Mouse (Mus musculus): Measurements from ENCODE around the gene Pxn. TPM values are rescaled to one million over a fixed set of nuclear protein-coding genes. Genes with fewer than 3 reads are reported as not detected.
A peak's percentile ranks its signal among the peaks of the same experiment; 100 is the strongest.

Gene Pxn
- polyA plus RNA-seq, 1 experiment, result 120 TPM

DNA sequence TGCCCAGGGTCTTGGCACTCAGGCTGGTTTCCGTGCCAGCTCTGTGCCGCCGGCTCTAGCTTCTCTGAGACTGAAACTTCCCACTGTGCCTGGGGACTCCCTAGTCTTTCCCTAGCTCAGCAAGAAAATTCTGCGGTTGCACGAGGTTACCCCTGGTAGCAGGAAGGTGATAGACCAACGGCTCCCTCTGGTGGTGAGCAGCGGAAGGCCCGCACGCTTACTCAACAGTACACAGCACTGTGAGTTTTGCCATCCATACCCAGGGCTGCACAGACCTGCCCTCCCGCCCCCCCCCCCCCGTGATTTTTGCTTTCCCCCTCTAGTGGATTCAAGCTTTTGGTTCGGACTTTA lies 32.2 kb downstream of the Pxn start:
- no peak overlapping the region for H3ac ChIP-seq (ENCODE audit: control insufficient read depth, insufficient read length)
- H3K4me2 ChIP-seq (ENCODE audit: low read depth), result peak overlapping the region; percentile 59
- H3K4me3 ChIP-seq, result no peak overlapping the region
- no peaks in the 10 kb centered on the region for H3K27me3 ChIP-seq (ENCODE audit: control insufficient read depth, insufficient read depth, insufficient read length)
- no peaks in the 10 kb centered on the region for H3K36me3 ChIP-seq (ENCODE audit: control insufficient read depth, insufficient read depth)
- H3K79me2 ChIP-seq (ENCODE audit: control insufficient read depth, insufficient read depth), result peaks cover 56% of the 10 kb centered on the region
- no peak for TF ChIP-seq MAX (IDR thresholded peaks at IDR 0.05; ENCODE audit: low read depth)
- TF ChIP-seq TCF12 (IDR thresholded peaks at IDR 0.05; ENCODE audit: insufficient read depth, poor library complexity, severe bottlenecking), result no peak
- no peak for TF ChIP-seq POLR2A (IDR thresholded peaks at IDR 0.05; ENCODE audit: insufficient read length, low read depth)
- TF ChIP-seq MYOG (IDR thresholded peaks at IDR 0.05; ENCODE audit: control insufficient read depth in 1 of 3, insufficient read depth in 1 of 3, insufficient read length in 2 of 3, low read depth in 2 of 3), result no peak
- no peak for TF ChIP-seq E2F4 (IDR thresholded peaks at IDR 0.05; ENCODE audit: insufficient read depth)
- no peak for TF ChIP-seq MYOD1 (IDR thresholded peaks at IDR 0.05; ENCODE audit: control insufficient read depth in 1 of 3, insufficient read length in 2 of 3, low read depth in 2 of 3)
- no peak for TF ChIP-seq SRF (IDR thresholded peaks at IDR 0.05; ENCODE audit: control insufficient read depth, insufficient read length, low read depth)

DNA sequence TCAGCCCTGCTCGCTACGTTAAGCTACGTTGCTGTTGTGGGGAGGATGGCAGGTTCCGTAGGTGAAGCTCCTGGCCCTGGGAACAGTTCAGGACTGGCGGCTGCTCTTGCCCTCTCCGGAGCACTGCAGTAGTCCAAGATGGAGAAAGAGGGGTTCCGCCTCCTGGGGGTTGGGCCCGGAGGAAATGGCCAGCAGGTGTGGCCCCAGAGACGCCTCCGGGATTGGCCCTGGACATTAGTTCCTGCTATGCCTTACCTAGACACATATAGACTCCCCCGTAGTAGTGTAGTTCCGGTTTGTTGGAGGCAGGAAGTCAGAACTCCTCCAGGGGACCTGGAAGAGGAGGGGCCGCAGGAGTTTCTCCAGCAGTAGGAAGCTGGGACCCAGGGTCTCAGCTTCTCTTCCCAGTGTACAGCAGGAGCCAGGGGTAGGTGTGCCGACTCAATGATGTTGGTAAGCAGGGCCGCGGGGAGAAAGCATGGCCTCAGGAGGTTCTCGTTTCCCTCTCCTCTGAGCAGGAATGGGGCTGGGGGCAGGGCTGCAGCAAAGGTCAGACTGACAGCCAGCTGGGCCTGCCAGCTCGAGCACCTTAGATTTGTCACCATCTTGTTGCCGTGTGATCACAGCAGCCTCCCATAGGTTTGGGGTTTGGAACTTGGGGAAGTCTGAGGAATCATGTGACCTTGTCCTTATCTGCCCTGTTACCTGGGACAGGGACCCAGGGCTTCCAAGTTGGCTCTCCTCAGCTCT lies 36.3 kb downstream of the Pxn start:
- Histone ChIP-seq H3K27me3 (ENCODE audit: control insufficient read depth, insufficient read depth, insufficient read length) (no peaks in the 10 kb centered on the region), H3K4me3 (no peak overlapping the region), H3K79me2 (ENCODE audit: control insufficient read depth, insufficient read depth) (peaks cover 32% of the 10 kb centered on the region), H3K4me2 (ENCODE audit: low read depth) (peak overlapping the region; percentile 37), H3ac (ENCODE audit: control insufficient read depth, insufficient read length) (no peak overlapping the region), H3K36me3 (ENCODE audit: control insufficient read depth, insufficient read depth) (peaks cover 5% of the 10 kb centered on the region)
- no peak for TF ChIP-seq REST (IDR thresholded peaks at IDR 0.05; ENCODE audit: insufficient read depth, insufficient read length)
- TF ChIP-seq USF1 (IDR thresholded peaks at IDR 0.05; ENCODE audit: low read depth), result no peak
- TF ChIP-seq POLR2A (IDR thresholded peaks at IDR 0.05; ENCODE audit: insufficient read length, low read depth), result no peak
- no peak for TF ChIP-seq TCF3 (IDR thresholded peaks at IDR 0.05; ENCODE audit: insufficient read length, low read depth)
- no peak for TF ChIP-seq SRF (IDR thresholded peaks at IDR 0.05; ENCODE audit: control insufficient read depth, insufficient read length, low read depth)
- no peak for TF ChIP-seq CEBPB (IDR thresholded peaks at IDR 0.05; ENCODE audit: insufficient read depth, poor library complexity, severe bottlenecking)
- no peak for TF ChIP-seq TCF12 (IDR thresholded peaks at IDR 0.05; ENCODE audit: insufficient read depth, poor library complexity, severe bottlenecking)
- no peak for TF ChIP-seq E2F4 (IDR thresholded peaks at IDR 0.05; ENCODE audit: insufficient read depth)
- TF ChIP-seq MAX (IDR thresholded peaks at IDR 0.05; ENCODE audit: low read depth), result no peak
- TF ChIP-seq MYOG (IDR thresholded peaks at IDR 0.05; ENCODE audit: control insufficient read depth in 1 of 3, insufficient read depth in 1 of 3, insufficient read length in 2 of 3, low read depth in 2 of 3), result no peak
- TF ChIP-seq POLR2AphosphoS2 (IDR thresholded peaks at IDR 0.05; ENCODE audit: insufficient read length, low read depth), result no peak
- no peak for TF ChIP-seq MYOD1 (IDR thresholded peaks at IDR 0.05; ENCODE audit: control insufficient read depth in 1 of 3, insufficient read length in 2 of 3, low read depth in 2 of 3)

DNA sequence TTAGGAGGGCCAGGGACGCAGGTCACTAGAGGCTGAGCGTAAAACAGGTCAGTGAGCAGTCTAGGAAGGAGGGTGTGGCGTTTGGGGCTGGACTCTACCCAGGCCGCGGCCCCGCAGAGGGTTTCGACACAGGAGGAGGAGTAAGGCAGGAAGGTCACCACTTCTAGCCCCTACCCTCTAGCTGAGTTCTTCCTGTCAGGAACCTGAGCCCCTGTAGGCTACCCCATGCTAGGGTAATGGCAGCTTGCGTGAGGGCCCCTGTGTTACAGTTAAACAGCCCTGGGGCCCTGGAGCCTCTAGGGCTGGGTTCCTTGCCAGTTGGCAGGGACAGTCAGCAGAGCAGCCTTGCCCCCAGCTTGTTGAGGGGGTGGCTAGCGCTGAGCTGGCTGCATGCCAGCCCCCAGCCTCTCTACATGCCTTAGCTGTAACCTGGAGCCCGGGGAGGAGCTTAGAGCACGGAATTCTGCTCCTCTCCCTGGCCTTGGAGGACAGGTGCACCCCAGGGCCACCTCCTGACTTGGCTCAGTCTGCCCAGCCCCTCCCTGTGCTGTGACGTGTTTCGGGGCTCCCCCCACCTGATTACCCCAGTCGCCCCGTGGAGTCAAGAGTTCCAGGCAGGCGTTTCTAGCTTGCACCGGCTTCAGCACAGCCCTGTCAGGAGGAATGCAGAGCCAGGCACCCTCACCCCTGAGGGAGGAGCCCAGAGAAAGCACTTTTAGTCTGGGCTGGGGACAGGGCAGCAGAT lies 37.2 kb downstream of the Pxn start:
- H3K4me2 ChIP-seq (ENCODE audit: low read depth), result peak overlapping the region; percentile 37
- peaks cover 32% of the 10 kb centered on the region for H3K79me2 ChIP-seq (ENCODE audit: control insufficient read depth, insufficient read depth)
- peaks cover 9% of the 10 kb centered on the region for H3K36me3 ChIP-seq (ENCODE audit: control insufficient read depth, insufficient read depth)
- TF ChIP-seq CEBPB (IDR thresholded peaks at IDR 0.05; ENCODE audit: insufficient read depth, poor library complexity, severe bottlenecking), result no peak
- no peak for TF ChIP-seq MAX (IDR thresholded peaks at IDR 0.05; ENCODE audit: low read depth)
- peak in 1 of 3 experiments; percentile 24 for TF ChIP-seq MYOG (IDR thresholded peaks at IDR 0.05; ENCODE audit: control insufficient read depth in 1 of 3, insufficient read depth in 1 of 3, insufficient read length in 2 of 3, low read depth in 2 of 3)
- no peak for TF ChIP-seq TCF12 (IDR thresholded peaks at IDR 0.05; ENCODE audit: insufficient read depth, poor library complexity, severe bottlenecking)
- no peak for TF ChIP-seq TCF3 (IDR thresholded peaks at IDR 0.05; ENCODE audit: insufficient read length, low read depth)
- no peaks in the 10 kb centered on the region for H3K27me3 ChIP-seq (ENCODE audit: control insufficient read depth, insufficient read depth, insufficient read length)
- H3K4me3 ChIP-seq, result no peak overlapping the region
- H3ac ChIP-seq (ENCODE audit: control insufficient read depth, insufficient read length), result no peak overlapping the region

DNA sequence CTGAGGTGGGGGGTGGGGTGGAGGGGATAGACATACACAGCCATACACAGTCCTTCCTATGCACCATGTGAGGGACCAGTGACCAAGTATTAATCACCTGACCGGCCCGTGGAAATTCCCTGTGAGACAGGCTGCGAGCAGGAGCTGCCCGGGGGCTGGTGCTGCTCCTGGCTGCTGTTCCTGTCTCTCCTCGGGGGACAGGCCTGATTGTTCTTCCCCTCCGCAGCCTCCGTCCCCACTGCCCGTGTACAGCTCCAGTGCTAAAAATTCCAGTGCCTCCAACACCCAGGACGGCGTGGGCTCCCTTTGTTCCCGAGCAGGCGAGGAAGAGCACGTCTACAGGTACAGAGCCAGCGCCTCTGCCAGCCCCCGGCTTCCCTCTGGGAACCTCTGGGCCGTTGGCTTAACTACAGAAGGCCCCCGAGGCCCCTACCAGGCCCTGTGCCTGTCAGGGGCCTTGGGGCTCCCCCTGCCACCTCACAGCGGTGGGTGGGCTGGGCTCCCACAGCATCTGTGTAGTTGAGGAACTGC lies 38.2 kb downstream of the Pxn start:
- H3K4me2 ChIP-seq (ENCODE audit: low read depth), result no peak overlapping the region
- peaks cover 31% of the 10 kb centered on the region for H3K79me2 ChIP-seq (ENCODE audit: control insufficient read depth, insufficient read depth)
- no peaks in the 10 kb centered on the region for H3K27me3 ChIP-seq (ENCODE audit: control insufficient read depth, insufficient read depth, insufficient read length)
- TF ChIP-seq MYOG (IDR thresholded peaks at IDR 0.05; ENCODE audit: control insufficient read depth in 1 of 3, insufficient read depth in 1 of 3, insufficient read length in 2 of 3, low read depth in 2 of 3) (no peak), REST (IDR thresholded peaks at IDR 0.05; ENCODE audit: insufficient read depth, insufficient read length) (no peak), TCF3 (IDR thresholded peaks at IDR 0.05; ENCODE audit: insufficient read length, low read depth) (no peak), E2F4 (IDR thresholded peaks at IDR 0.05; ENCODE audit: insufficient read depth) (no peak), POLR2A (IDR thresholded peaks at IDR 0.05; ENCODE audit: insufficient read length, low read depth) (no peak)
- no peak overlapping the region for H3ac ChIP-seq (ENCODE audit: control insufficient read depth, insufficient read length)
- H3K4me3 ChIP-seq, result no peak overlapping the region
- H3K36me3 ChIP-seq (ENCODE audit: control insufficient read depth, insufficient read depth), result peaks cover 9% of the 10 kb centered on the region

DNA sequence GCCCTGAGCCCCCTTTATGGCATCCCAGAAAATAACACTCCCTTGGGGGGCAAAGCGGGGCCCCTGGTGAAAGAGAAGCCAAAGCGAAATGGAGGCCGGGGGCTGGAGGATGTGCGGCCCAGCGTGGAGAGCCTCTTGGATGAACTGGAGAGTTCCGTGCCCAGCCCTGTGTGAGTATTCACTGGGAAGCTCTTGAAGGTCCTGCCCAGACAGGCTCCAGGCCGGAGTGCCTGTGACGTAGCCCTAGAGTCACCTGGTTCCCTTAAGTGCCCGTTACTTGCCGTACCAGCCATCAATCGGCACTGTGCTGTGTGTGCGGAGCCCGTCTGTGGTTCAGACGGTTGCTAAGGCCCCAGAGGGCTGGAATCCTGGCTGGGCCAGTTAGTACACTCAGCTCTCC lies 39.2 kb downstream of the Pxn start:
- H3K4me3 ChIP-seq, result no peak overlapping the region
- H3K27me3 ChIP-seq (ENCODE audit: control insufficient read depth, insufficient read depth, insufficient read length), result no peaks in the 10 kb centered on the region
- peaks cover 22% of the 10 kb centered on the region for H3K79me2 ChIP-seq (ENCODE audit: control insufficient read depth, insufficient read depth)
- peaks cover 9% of the 10 kb centered on the region for H3K36me3 ChIP-seq (ENCODE audit: control insufficient read depth, insufficient read depth)
- no peak overlapping the region for H3K4me2 ChIP-seq (ENCODE audit: low read depth)
- H3ac ChIP-seq (ENCODE audit: control insufficient read depth, insufficient read length), result no peak overlapping the region
- no peak for TF ChIP-seq SRF (IDR thresholded peaks at IDR 0.05; ENCODE audit: control insufficient read depth, insufficient read length, low read depth)
- TF ChIP-seq POLR2AphosphoS2 (IDR thresholded peaks at IDR 0.05; ENCODE audit: insufficient read length, low read depth), result peak; percentile 21
